Mouse (Mus musculus): Measurements from ENCODE around the gene Wfikkn1. TPM values are rescaled to one million over a fixed set of nuclear protein-coding genes. Genes with fewer than 3 reads are reported as not detected.

Wfikkn1 gene
- 0.40 and 0.69 TPM in 2 replicates for polyA plus RNA-seq (2014; fragmentation: Nextera tagmentation; extraction: Ambion mirVana)

- ATAC-seq (replicated peaks; ENCODE audit: low FRiP score, low TSS enrichment, low read depth) (no peak), DNase-seq (ENCODE audit: low spot score) (no peak)
- H3K4me2 ChIP-seq (ENCODE audit: low read length) = no peak within 1 kb of the TSS
- peaks cover 14% of the 10 kb centered on the region for H3K4me1 ChIP-seq (replicated peaks; ENCODE audit: control insufficient read depth, insufficient read depth, low read length)
- H3K27me3 ChIP-seq (replicated peaks; ENCODE audit: control insufficient read depth, insufficient read depth, low read length) = no peaks in the 10 kb centered on the region
- no peak within 1 kb of the TSS for H3K4me3 ChIP-seq (ENCODE audit: low read depth, low read length)
- no peak within 1 kb of the TSS for H3K9ac ChIP-seq (ENCODE audit: low read length)
- H3K36me3 ChIP-seq (ENCODE audit: control insufficient read depth, insufficient read depth, low read length) = peaks cover 56% of the 10 kb centered on the region
- 39% methylated on average over 5 of the region's 5 CpGs for WGBS
- no peaks in the 10 kb centered on the region for H3K9me3 ChIP-seq (ENCODE audit: control insufficient read depth, low read length)
- no peak within 1 kb of the TSS for H3K27ac ChIP-seq (ENCODE audit: low read depth)
These were observed at the start of gene Wfikkn1 for GRCm38 (mm10) chr17:25880196-25880910. Wfikkn1 (minus strand) TSS chr17:25880858.

DNA sequence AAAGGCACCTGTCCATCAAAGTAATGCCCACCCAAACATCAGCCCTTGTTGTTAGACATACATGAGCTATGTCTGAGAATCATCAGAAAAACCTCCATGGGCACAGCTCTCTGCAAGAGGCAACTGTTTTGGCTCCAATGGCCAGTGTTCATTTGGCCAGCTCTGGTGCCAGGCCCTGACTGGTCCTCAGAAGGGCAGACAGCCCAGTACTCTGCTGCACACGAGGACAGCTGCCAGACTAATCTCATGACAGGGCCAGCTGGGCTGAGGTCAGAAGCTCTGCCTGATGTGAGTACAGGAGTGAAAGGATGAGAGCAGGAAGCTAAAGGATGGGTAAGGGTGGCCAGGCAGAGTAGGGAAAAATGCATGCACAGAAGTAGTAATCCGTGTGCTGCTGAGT is 44.7 kb upstream of the Wfikkn1 start:
- 72% methylated on average over 2 of the region's 2 CpGs for WGBS
- H3K9me3 ChIP-seq (ENCODE audit: control insufficient read depth, low read length) = no peaks in the 10 kb centered on the region
- H3K9ac ChIP-seq (ENCODE audit: low read length) = no peak overlapping the region
- no peak overlapping the region for H3K4me3 ChIP-seq (ENCODE audit: low read depth, low read length)
- peaks cover 42% of the 10 kb centered on the region for H3K36me3 ChIP-seq (ENCODE audit: control insufficient read depth, insufficient read depth, low read length)
- H3K27ac ChIP-seq (ENCODE audit: low read depth) = no peak overlapping the region
- no peak for DNase-seq (ENCODE audit: low spot score)
- H3K27me3 ChIP-seq (replicated peaks; ENCODE audit: control insufficient read depth, insufficient read depth, low read length) = no peaks in the 10 kb centered on the region
- no peak for ATAC-seq (replicated peaks; ENCODE audit: low FRiP score, low TSS enrichment, low read depth)
- no peak overlapping the region for H3K4me2 ChIP-seq (ENCODE audit: low read length)
- peaks cover 5% of the 10 kb centered on the region; the same call in 1 of the 2 replicates for H3K4me1 ChIP-seq (replicated peaks; ENCODE audit: control insufficient read depth, insufficient read depth, low read length)

- DNase-seq (ENCODE audit: low spot score) = no peak
- no peak for ATAC-seq (replicated peaks; ENCODE audit: low FRiP score, low TSS enrichment, low read depth)
- no peaks in the 10 kb centered on the region for H3K27me3 ChIP-seq (replicated peaks; ENCODE audit: control insufficient read depth, insufficient read depth, low read length)
- H3K4me2 ChIP-seq (ENCODE audit: low read length) = no peak overlapping the region
- WGBS = 86% methylated on average over 5 of the region's 5 CpGs
- no peak overlapping the region for H3K4me3 ChIP-seq (ENCODE audit: low read depth, low read length)
- H3K27ac ChIP-seq (ENCODE audit: low read depth) = no peak overlapping the region
- peaks cover 19% of the 10 kb centered on the region for H3K4me1 ChIP-seq (replicated peaks; ENCODE audit: control insufficient read depth, insufficient read depth, low read length)
- no peak overlapping the region for H3K9ac ChIP-seq (ENCODE audit: low read length)
- peaks cover 18% of the 10 kb centered on the region for H3K36me3 ChIP-seq (ENCODE audit: control insufficient read depth, insufficient read depth, low read length)
- no peaks in the 10 kb centered on the region for H3K9me3 ChIP-seq (ENCODE audit: control insufficient read depth, low read length)
These were observed 41.5 kb upstream of the Wfikkn1 start for GRCm38 (mm10) chr17:25922120-25922519.

DNA sequence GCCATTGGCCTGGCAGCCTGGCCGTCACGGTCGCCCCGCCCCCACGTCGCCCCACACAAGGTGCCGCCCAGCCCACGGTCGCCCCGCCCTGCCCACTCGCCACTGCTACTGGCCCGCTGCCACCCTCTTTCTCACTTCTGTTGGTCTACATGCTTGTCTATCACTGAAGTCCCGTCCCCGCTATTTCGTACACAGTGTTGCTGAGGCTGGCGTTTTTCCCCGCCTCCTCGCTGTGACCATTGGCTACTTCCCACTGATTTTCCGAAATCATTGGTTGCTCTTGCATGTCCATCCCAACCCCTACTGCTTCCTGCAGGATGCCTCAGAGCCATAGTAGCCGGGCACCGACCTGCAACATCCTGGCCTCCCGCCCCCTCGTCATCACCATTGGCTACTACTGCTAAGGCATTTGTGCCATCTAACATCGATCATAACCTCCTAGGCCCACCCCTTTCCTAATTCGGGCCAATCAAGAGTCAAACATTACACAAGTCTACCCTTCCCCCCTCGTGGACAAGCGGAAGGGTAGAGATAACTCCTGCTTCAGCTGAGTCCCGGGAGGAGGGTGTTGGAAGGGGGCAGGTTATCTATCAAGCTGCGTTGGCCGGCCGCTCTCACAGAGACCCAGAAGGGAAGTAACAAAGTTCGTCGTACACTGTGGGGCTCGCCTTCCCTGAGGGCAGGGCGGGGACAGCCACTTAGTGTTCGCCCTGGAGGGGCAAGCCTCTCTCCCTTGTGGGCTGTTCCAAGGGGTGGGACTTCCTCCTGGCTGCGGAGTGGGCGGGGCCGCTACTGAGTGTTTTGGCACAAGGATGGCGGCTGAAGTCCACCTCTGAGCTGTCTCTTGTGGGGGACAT is 39.4 kb upstream of the Wfikkn1 start:
- ATAC-seq (replicated peaks; ENCODE audit: low FRiP score, low TSS enrichment, low read depth) = peak; percentile 97
- WGBS = under 1% methylated on average over 39 of the region's 40 CpGs
- Histone ChIP-seq H3K9ac (ENCODE audit: low read length) (peak overlapping the region; percentile 69), H3K36me3 (ENCODE audit: control insufficient read depth, insufficient read depth, low read length) (peaks cover 7% of the 10 kb centered on the region; the same call in 1 of the 2 replicates), H3K27me3 (replicated peaks; ENCODE audit: control insufficient read depth, insufficient read depth, low read length) (no peaks in the 10 kb centered on the region), H3K4me1 (replicated peaks; ENCODE audit: control insufficient read depth, insufficient read depth, low read length) (peaks cover 19% of the 10 kb centered on the region), H3K9me3 (ENCODE audit: control insufficient read depth, low read length) (no peaks in the 10 kb centered on the region), H3K4me3 (ENCODE audit: low read depth, low read length) (peak overlapping the region; percentile 84), H3K4me2 (ENCODE audit: low read length) (peak overlapping the region; percentile 64), H3K27ac (ENCODE audit: low read depth) (peak overlapping the region; percentile 83)
- DNase-seq (ENCODE audit: low spot score) = peak; percentile 99

GRCm38 (mm10) chr17:25919144-25919785 is 38.6 kb upstream of the Wfikkn1 start, which contains the start of gene Rab40c:
Rab40c (minus strand) TSS chr17:25919727.
- Histone ChIP-seq H3K9ac (ENCODE audit: low read length) (peak within 1 kb of the TSS; percentile 77), H3K36me3 (ENCODE audit: control insufficient read depth, insufficient read depth, low read length) (peaks cover 9% of the 10 kb centered on the region; the same call in 1 of the 2 replicates), H3K27me3 (replicated peaks; ENCODE audit: control insufficient read depth, insufficient read depth, low read length) (no peaks in the 10 kb centered on the region), H3K9me3 (ENCODE audit: control insufficient read depth, low read length) (no peaks in the 10 kb centered on the region), H3K4me1 (replicated peaks; ENCODE audit: control insufficient read depth, insufficient read depth, low read length) (peaks cover 19% of the 10 kb centered on the region), H3K27ac (ENCODE audit: low read depth) (peak within 1 kb of the TSS; percentile 83), H3K4me3 (ENCODE audit: low read depth, low read length) (peak within 1 kb of the TSS; percentile 84), H3K4me2 (ENCODE audit: low read length) (peak within 1 kb of the TSS; percentile 79)
- DNase-seq (ENCODE audit: low spot score) (peak; percentile 74), ATAC-seq (replicated peaks; ENCODE audit: low FRiP score, low TSS enrichment, low read depth) (peak; percentile 90)
- under 1% methylated on average over 54 of the region's 78 CpGs for WGBS

DNA sequence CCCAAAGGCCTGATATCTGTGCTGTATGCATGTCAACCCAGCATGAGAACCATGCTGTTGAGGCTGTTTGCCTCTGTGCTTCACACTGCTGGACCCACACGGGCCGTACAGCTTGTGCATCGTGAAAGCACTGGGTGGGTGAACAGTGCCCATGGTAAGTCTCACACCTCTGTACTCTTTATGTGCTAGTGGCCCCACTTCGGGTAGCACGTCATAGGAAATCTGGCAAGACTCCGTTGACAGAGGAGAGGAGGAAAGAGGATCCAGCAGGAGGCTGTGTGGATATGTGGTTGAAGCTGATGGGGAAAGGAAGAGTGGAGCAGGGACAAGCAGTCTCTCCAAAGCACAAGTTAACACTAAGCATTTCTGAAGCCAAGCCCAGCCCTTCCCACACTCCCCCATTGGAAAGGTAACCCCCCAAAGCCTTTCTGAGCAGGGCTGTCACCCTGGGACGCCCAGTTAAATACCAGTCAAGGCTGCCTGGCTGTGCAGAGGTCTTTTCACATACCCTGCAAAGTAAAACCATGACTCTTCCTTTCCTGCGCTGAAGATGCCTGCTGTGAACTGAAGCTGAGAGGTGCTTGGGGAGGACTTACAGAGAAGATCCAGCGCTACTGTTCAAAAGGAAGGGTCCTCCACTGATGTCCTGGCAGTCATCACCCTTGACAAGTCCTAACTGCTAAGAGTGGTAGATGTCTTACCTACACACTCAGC is 37.5 kb upstream of the Wfikkn1 start:
- peaks cover 10% of the 10 kb centered on the region; the same call in 1 of the 2 replicates for H3K36me3 ChIP-seq (ENCODE audit: control insufficient read depth, insufficient read depth, low read length)
- H3K9me3 ChIP-seq (ENCODE audit: control insufficient read depth, low read length) = no peaks in the 10 kb centered on the region
- no peak overlapping the region for H3K27ac ChIP-seq (ENCODE audit: low read depth)
- no peaks in the 10 kb centered on the region for H3K27me3 ChIP-seq (replicated peaks; ENCODE audit: control insufficient read depth, insufficient read depth, low read length)
- ATAC-seq (replicated peaks; ENCODE audit: low FRiP score, low TSS enrichment, low read depth) (no peak), DNase-seq (ENCODE audit: low spot score) (no peak)
- H3K4me3 ChIP-seq (ENCODE audit: low read depth, low read length) = peak overlapping the region; percentile 84
- peaks cover 19% of the 10 kb centered on the region for H3K4me1 ChIP-seq (replicated peaks; ENCODE audit: control insufficient read depth, insufficient read depth, low read length)
- H3K9ac ChIP-seq (ENCODE audit: low read length) = peak overlapping the region; percentile 77
- H3K4me2 ChIP-seq (ENCODE audit: low read length) = peak overlapping the region; percentile 79
- 77% methylated on average over 9 of the region's 9 CpGs for WGBS

- no peak overlapping the region for H3K27ac ChIP-seq (ENCODE audit: low read depth)
- H3K4me1 ChIP-seq (replicated peaks; ENCODE audit: control insufficient read depth, insufficient read depth, low read length) = peaks cover 19% of the 10 kb centered on the region
- H3K9ac ChIP-seq (ENCODE audit: low read length) = no peak overlapping the region
- H3K4me3 ChIP-seq (ENCODE audit: low read depth, low read length) = no peak overlapping the region
- peaks cover 12% of the 10 kb centered on the region; the same call in 1 of the 2 replicates for H3K36me3 ChIP-seq (ENCODE audit: control insufficient read depth, insufficient read depth, low read length)
- no peak for DNase-seq (ENCODE audit: low spot score)
- no peak for ATAC-seq (replicated peaks; ENCODE audit: low FRiP score, low TSS enrichment, low read depth)
- WGBS = 77% methylated on average over 8 of the region's 8 CpGs
- no peak overlapping the region for H3K4me2 ChIP-seq (ENCODE audit: low read length)
- no peaks in the 10 kb centered on the region for H3K9me3 ChIP-seq (ENCODE audit: control insufficient read depth, low read length)
- no peaks in the 10 kb centered on the region for H3K27me3 ChIP-seq (replicated peaks; ENCODE audit: control insufficient read depth, insufficient read depth, low read length)
These were observed 36.4 kb upstream of the Wfikkn1 start for GRCm38 (mm10) chr17:25916931-25917647.
